Mouse (Mus musculus) midbrain, embryonic 11.5 days (tissue): ENCODE results near the gene Sorl1. TPM values are rescaled to one million over a fixed set of nuclear protein-coding genes. Genes with fewer than 3 reads are reported as not detected.

ENCODE experiments used
- ATAC-seq: fragments of 200-750 bp; cut with Nextera tagmentation; 2 replicates; pipeline ENCODE4 v1.8.0; 2017; ENCODE audit warnings: moderate TSS enrichment, moderate library complexity; ENCODE audit not compliant: low FRiP score
- DNase-seq: peaks from one replicate; pipeline ENCODE4 v3.0.0; 2015; ENCODE audit warnings: low spot score; ENCODE audit errors: missing footprints
- H3K27ac ChIP-seq: fragments of 300-500 bp; sonication (generic); 2 replicates; pipeline ENCODE4 v1.5.1; 2014; ENCODE audit warnings: low read depth, low read length
- H3K27me3 ChIP-seq: fragments of 300-500 bp; sonication (generic); 2 replicates; pipeline ENCODE4 v1.6.1; 2014; ENCODE audit warnings: mild to moderate bottlenecking, low read length, moderate library complexity, mixed read lengths; ENCODE audit not compliant: control insufficient read depth, insufficient read depth
- H3K36me3 ChIP-seq: fragments of 300-500 bp; sonication (generic); 2 replicates; pipeline ENCODE4 v1.6.1; 2014; ENCODE audit warnings: mild to moderate bottlenecking, low read length, moderate library complexity, mixed read lengths; ENCODE audit not compliant: control insufficient read depth, insufficient read depth
- H3K4me1 ChIP-seq: fragments of 300-500 bp; sonication (generic); 2 replicates; pipeline ENCODE4 v1.6.1; 2014; ENCODE audit warnings: low read length; ENCODE audit not compliant: control insufficient read depth, insufficient read depth
- H3K4me2 ChIP-seq: fragments of 300-500 bp; sonication (generic); 2 replicates; pipeline ENCODE4 v1.6.1; 2014; ENCODE audit warnings: mild to moderate bottlenecking, moderate library complexity
- H3K4me3 ChIP-seq: fragments of 300-500 bp; sonication (generic); 2 replicates; pipeline ENCODE4 v1.5.1; 2014; ENCODE audit warnings: low read depth, low read length
- H3K9ac ChIP-seq: fragments of 300-500 bp; sonication (generic); 2 replicates; pipeline ENCODE4 v1.6.1; 2014; ENCODE audit warnings: low read length
- H3K9me3 ChIP-seq: fragments of 300-500 bp; sonication (generic); 2 replicates; pipeline ENCODE4 v1.6.1; 2016; ENCODE audit warnings: low read length; ENCODE audit not compliant: control insufficient read depth
- WGBS: fragments of 180-500 bp; shearing (Covaris S2); extraction: QIAGEN DNeasy Blood & Tissue Kit; methylation state at CpG from one replicate; pipeline ENCODE4 v1.1.7; 2014; 5-methylcytosine and 5-hydroxymethylcytosine counted together
- polyA plus RNA-seq: library from polyadenylated mRNA; unstranded; fragments of >200 nt; fragmentation: Nextera tagmentation; extraction: Ambion mirVana; gene quantifications from 2 replicates; pipeline ENCODE4 v1.2.1, GENCODE M21; 2014

Sorl1 gene
- polyA plus RNA-seq, 1 experiment from 2014 or later, result 3.8 TPM

GRCm38 (mm10) chr9:41924140-41924539 is 200.0 kb downstream of the Sorl1 start:
- H3K4me2 ChIP-seq, result no peak overlapping the region
- H3K9me3 ChIP-seq, result no peaks in the 10 kb centered on the region
- no peak overlapping the region for H3K4me3 ChIP-seq
- no peak overlapping the region for H3K27ac ChIP-seq
- no peaks in the 10 kb centered on the region for H3K27me3 ChIP-seq
- H3K4me1 ChIP-seq, result peaks cover 4% of the 10 kb centered on the region
- WGBS, result 31% methylated on average over 2 of the region's 2 CpGs
- ATAC-seq, result no peak
- no peak overlapping the region for H3K9ac ChIP-seq
- no peak for DNase-seq
- no peaks in the 10 kb centered on the region for H3K36me3 ChIP-seq

- DNase-seq (no peak), ATAC-seq (no peak)
- H3K4me1 ChIP-seq, result peaks cover 14% of the 10 kb centered on the region
- H3K9ac ChIP-seq, result no peak overlapping the region
- no peak overlapping the region for H3K4me2 ChIP-seq
- H3K9me3 ChIP-seq, result no peaks in the 10 kb centered on the region
- no peak overlapping the region for H3K27ac ChIP-seq
- WGBS, result 94% methylated on average over 6 of the region's 6 CpGs
- H3K27me3 ChIP-seq, result no peaks in the 10 kb centered on the region
- H3K4me3 ChIP-seq, result no peak overlapping the region
- H3K36me3 ChIP-seq, result no peaks in the 10 kb centered on the region
Measured at GRCm38 (mm10) chr9:41922416-41922815, 201.7 kb downstream of the Sorl1 start.

- Histone ChIP-seq H3K4me1 (peaks cover 14% of the 10 kb centered on the region), H3K4me2 (no peak overlapping the region), H3K9ac (peak overlapping the region; percentile 16; the same call in 1 of the 2 replicates), H3K36me3 (no peaks in the 10 kb centered on the region), H3K27ac (peak overlapping the region; percentile 35), H3K9me3 (no peaks in the 10 kb centered on the region; the same call in 1 of the 2 replicates), H3K4me3 (no peak overlapping the region), H3K27me3 (no peaks in the 10 kb centered on the region)
- no peak for DNase-seq
- ATAC-seq, result no peak
- WGBS, result 54% methylated on average over 14 of the region's 14 CpGs
Measured at GRCm38 (mm10) chr9:41918657-41919380, 205.3 kb downstream of the Sorl1 start.

GRCm38 (mm10) chr9:41918155-41918554 is 205.9 kb downstream of the Sorl1 start:
- H3K27ac ChIP-seq, result no peak overlapping the region
- no peak for DNase-seq
- ATAC-seq, result no peak
- H3K4me2 ChIP-seq, result no peak overlapping the region
- no peaks in the 10 kb centered on the region; the same call in 1 of the 2 replicates for H3K9me3 ChIP-seq
- H3K4me1 ChIP-seq, result peaks cover 14% of the 10 kb centered on the region
- peak overlapping the region; percentile 16 for H3K9ac ChIP-seq
- H3K4me3 ChIP-seq, result no peak overlapping the region
- H3K27me3 ChIP-seq, result no peaks in the 10 kb centered on the region
- H3K36me3 ChIP-seq, result no peaks in the 10 kb centered on the region
- WGBS, result 71% methylated on average over 4 of the region's 4 CpGs

GRCm38 (mm10) chr9:41915571-41915970 is 208.5 kb downstream of the Sorl1 start:
- H3K4me3 ChIP-seq, result no peak overlapping the region
- H3K4me2 ChIP-seq, result no peak overlapping the region
- no peaks in the 10 kb centered on the region for H3K36me3 ChIP-seq
- peaks cover 14% of the 10 kb centered on the region for H3K4me1 ChIP-seq
- no peaks in the 10 kb centered on the region for H3K27me3 ChIP-seq
- WGBS, result 86% methylated on average over 8 of the region's 8 CpGs
- H3K9ac ChIP-seq, result no peak overlapping the region
- no peak overlapping the region for H3K27ac ChIP-seq
- no peak for ATAC-seq
- H3K9me3 ChIP-seq, result no peaks in the 10 kb centered on the region; the same call in 1 of the 2 replicates
- DNase-seq, result no peak

Other genes with a start within 250 kb of the Sorl1 start
- gene Sc5d, start 140.0 kb upstream of the Sorl1 start, polyA plus RNA-seq, result 60.0 and 67.2 TPM in 2 replicates